Mouse (Mus musculus) layer of hippocampus, postnatal 14 days (tissue): ENCODE measurements around the gene Slc1a7. TPM values are rescaled to one million over a fixed set of nuclear protein-coding genes. Genes with fewer than 3 reads are reported as not detected.

Experiments
- DNase-seq, 2 experiments: peaks; one replicate each; pipeline ENCODE4 v3.0.0; 2021 to 2022; ENCODE audit warnings: low spot score in 2 of 2, mixed read lengths in 1 of 2
- total RNA-seq, 2 experiments: library from RNA; stranded (reverse); gene quantifications; 2 replicates each; pipeline ENCODE4 v1.2.3; 2021

The Slc1a7 gene
- total RNA-seq, 2 experiments from 2014 or later: 0.12 TPM; not detected in 1

DNA sequence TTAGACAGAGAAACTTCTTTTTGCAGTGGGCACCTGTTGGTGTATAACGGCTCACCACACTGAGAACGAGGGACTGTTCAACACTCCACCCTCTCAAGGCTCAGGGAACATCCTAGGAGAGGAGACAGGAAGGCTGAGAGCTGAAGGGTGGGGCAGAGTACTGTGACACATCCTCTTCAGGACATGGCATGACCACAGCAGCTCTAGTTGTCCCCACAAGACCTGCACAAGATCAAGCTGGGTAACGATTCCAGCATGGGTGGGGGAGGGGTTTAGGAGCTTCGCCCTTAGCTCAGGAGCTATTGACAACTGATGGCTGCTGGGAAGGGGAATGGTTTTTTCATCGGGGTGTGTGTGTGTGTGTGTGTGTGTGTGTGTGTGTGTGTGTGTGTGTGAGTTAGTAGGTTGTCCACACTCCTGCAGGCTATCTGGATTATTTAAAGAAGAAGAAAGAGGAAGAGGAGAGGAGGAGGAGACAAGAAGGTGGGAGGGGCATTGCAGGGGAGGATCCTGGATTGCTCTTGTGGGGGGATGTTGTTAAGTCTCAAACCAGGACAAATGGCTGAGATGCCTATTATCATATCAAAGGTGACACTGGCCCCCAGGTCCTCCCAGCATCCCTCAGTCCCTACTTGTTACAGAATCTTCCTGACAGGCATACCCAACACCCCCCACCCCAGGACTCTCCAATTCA is 1.6 kb upstream of the Slc1a7 start:
- DNase-seq: no peak

DNA sequence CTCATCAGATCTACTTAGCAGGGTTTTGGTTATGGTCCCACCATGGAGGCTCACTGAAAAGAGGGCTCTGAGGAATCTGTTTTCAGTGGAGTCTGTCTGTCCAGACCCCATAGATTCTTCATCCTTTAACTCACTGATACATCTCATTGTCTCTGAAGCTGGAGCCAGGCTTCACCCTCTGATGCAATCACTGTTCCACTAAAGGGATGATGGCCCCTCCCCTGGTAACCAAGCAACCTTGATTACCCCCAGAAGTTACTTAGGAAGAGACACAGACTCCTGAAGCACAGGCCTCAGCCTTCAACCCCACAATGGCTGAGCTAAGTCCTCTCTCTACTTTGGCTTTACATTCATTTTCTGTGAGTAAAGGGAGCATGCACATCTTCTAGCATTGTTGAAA is 1.6 kb downstream of the Slc1a7 start:
- DNase-seq: no peak

DNA sequence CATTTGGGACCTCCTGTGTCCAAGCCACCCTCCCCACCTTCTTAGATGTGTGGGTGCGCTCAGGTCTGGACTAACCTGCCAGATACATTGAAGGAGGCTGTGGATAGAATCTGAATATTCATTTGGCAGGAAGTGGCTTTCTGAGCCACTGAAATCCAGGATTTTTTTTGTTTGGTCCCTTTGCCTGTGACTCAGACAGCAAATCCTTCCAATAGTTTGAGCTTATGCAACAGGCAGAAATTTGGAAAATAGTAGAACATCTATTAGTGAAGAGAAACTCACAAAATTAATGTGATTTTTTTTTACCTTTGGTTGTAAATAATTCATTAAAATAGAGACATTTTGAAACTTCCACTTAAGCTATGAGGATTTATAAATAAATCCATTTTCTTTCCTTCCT is 3.0 kb downstream of the Slc1a7 start:
- DNase-seq: no peak

DNA sequence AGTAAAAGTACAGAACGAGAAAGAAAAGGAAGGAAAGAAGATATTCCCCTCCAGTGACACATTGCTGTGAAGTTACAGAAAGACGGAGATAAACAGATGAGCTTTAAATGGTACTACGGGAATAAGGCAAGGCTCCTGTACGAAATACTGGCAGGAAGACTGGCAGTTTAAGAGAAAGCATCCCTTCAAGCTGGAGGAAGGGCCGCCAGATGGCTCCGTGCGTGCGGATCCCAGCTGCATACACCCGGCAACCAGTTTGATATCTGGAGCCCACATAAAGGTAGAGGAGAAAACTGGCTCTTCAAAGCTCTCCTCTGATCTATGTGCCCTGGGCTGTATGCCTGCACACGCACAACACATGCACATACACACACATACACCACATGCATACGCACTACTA is 6.4 kb downstream of the Slc1a7 start:
- no peak for DNase-seq

DNA sequence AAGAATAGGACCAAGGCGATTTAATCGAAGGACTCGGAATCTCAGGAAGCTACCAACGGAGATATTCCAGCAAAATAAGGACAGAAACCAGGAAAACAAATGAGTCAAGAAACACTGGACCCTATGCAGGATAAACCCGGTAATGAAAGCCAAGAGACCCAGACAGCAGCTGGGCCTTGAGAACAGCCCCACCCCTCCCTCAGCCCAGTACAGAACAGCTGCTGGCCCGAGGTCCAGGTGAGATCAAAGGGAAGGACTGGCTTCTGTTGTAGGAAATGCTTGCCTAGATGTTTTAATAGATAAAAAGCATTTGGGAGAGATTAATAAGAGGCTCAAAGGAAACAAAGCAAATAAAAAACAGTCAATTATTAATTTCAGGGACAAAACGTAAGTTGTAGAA is 6.9 kb downstream of the Slc1a7 start:
- DNase-seq: no peak

DNA sequence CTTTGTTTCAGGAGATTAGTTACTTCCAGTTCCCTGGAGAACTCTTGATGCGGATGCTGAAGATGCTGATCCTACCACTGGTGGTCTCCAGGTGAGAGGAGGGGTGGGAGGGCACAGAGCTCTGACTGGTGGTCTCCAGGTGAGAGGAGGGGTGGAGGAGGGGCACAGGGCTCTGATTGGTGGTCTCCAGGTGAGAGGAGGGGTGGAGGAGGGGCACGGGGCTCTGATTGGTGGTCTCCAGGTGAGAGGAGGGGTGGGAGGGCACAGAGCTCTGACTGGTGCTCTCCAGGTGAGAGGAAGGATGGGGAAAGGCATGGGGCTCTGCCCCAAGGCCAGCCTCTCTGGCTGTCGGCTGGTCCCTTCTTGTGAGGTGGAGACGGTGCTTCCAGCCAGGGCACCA is 9.5 kb downstream of the Slc1a7 start:
- DNase-seq: no peak

DNA sequence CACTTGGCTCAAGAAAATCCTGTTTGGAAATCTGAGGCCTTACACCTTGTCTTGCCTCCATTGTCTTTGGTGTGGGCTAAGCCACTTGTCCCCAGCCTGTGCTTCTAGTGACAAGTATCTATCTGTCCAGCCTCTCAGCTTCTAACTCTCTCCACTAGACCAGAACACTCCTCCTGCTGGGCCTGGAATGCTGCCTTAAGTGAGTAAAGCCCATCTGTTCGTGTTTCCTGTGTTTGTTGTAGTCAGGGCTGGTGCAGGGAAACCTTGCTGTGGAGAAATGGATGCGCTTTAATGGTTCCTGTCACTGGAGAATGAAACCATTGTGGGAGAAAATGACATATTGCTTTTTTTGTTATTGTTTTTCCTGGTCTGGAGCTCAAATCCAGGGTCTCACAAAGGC is 11.4 kb downstream of the Slc1a7 start:
- peak in 1 of 2 experiments; percentile 40 for DNase-seq

DNA sequence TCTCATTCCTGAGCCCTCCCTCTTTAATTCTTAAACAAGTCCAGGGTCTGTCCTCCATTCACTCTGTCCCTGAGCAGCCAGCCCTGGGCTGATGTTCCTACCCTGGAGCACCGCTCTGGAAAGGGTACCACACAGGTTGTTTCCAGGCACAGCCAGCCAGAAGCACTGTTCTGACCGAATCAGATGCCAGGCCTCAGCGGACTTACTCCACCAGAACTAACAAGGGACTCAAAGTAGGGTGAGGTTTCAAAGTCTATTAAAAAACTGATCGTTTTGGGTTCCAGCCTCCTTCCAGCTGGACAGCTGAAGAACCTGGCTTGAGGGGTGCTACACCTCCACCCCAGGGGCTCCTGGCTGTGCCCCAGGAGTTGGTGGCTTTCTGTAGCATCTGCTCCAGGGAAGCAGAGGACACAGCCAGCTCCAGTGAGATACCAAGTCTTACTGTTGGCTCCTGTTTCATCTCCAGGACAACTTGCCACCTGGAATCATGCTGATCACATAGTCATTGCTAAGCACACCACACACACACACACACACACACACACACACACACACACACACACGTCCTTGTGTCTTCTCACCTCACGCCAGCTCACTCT is 12.0 kb downstream of the Slc1a7 start:
- DNase-seq: no peak

DNA sequence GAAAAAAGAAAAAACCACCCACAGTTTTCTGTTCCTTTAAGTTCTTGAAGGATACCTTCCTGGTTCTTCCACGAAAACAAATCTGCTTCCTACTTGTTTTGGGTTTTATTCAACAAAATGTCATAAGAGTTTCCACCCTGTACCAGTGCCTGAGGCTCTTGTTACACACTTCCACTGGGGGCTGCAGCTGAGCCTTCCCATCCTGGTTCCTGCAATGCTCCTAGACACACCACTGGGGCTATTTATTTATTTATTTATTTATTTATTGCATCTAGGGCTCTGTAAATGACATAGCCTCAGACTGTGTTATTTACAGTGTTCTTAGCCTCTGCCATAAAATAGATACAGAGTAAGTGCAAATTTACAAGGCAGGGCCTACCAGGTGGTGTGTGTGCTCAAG is 15.6 kb downstream of the Slc1a7 start:
- DNase-seq: no peak

DNA sequence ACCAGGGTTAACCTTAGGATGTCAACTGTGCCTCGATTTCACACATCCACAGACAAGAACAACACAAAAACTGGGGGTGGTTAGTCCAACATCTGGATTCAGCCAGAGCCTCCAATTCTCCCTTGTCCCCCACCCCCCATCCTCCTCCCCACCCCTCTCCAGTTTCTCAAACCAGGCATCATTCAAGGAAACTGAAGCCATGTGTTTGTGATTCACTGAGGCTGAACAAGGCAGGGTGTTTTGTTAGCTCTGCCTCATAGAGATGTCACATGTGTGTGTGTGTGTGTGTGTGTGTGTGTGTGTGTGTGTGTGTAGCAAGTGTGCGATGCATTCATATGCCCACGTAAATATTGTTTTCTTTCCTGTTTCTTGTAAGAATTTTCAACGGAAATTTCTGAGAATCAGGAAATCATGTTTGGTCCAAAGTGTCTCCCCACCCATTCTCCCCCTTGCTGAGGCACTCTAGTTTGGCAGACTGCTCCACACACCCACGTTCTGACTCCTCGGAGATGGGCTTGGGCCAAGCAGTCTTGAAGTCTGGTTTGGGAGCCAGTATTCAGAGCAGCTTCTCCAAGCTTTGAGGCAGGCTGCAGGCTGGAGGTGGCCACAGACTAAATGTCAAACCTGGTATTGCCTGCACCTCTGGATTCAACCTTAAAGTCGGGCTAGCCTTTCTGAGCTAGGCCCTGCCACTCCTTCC is 16.3 kb downstream of the Slc1a7 start:
- peak; percentile 59 to 81 for DNase-seq

DNA sequence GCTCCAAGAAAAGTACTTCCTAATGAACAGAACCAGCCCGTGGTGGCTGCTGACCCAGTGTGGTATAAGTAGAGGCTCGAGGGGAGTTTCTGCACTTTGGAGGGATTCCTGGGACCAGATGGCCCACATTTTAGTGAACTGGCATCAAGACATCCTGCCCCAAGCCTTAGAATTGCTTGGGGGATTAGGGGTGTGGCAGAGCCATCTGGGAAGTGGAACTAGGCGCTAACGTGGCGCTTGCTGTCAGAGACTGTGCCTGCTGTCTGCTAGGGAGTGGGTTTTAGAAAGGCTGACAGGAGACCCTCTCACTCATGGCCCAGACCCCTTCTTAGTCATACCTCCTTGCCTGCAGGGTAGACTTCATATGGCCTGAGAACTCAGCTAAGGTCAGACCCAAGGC is 17.7 kb downstream of the Slc1a7 start:
- DNase-seq: no peak

DNA sequence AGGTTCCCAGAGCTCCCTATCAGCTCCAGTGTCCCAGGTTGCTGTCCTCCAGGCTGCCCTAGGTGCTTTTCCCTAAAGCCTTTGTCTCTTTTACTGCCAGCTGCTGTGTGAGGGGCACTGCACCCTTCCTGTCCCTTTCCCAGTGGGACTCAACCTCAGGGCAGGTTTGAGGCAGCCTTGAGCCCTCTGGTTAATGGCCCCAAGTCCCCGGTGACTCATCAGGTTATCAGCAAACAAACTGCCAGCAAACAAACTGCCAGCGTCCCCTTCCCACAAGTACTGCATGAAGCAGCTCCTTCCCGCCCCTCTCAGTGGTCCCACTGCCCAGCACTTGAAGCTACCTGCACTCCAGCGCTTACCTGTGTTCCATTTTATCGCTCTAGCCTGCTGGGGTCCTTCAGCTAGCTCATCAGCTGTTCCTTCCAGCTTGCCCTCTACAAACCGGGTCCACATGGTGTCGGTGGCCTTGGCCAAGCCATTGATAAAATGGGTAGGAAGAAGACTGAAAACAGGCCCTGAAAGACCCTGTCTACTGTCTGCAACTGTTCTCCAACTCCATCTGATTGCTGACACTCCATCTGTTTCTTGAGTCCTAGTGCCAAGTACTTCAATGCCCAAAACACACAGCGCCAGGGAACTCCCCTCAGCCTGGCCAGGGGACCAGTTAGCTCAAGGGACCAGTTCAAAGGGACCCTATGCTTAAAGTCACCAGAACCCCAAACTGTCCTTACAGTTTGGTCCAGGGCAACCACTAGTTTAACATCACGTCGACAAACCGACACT is 18.4 kb downstream of the Slc1a7 start:
- peak in 1 of 2 experiments; percentile 15 for DNase-seq

DNA sequence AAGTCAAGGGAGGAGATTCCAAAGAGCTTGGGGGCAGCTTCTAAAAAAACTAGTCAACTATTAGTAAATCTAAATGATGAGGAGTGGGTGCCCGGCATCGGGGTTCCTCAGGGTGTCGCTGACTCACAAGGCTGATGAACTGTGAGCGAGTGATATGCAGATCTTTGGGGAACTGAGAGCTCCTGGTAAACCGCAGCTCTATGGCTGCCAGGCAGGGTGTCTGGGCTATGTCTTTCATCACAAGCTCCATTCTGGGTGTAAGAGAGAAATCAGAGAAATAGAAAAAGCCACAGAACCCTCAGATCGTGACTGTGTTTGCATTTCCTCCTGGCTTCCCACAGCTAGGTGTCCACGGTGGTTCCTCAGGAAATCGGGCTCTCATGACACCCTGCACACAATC is 20.8 kb downstream of the Slc1a7 start:
- DNase-seq: no peak

DNA sequence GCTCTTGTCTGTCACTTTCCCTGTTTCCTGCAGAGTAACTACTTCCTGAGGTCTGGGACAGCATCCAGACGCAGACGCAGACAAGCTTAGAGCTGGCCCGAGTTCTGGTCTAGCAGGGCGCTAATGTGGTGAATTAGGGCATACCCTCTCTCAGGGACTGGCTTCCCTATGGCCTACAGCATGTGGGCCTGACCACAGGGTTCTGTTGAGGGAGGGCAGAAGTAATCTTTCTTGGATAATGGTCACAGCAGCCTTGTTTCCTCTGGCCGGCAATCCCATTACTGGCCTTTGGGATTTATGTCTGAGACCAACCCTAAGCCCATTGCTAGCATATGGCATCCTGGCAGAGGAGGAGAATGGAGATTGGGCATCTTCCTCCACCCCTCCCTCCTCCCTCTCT is 22.7 kb downstream of the Slc1a7 start:
- no peak for DNase-seq

DNA sequence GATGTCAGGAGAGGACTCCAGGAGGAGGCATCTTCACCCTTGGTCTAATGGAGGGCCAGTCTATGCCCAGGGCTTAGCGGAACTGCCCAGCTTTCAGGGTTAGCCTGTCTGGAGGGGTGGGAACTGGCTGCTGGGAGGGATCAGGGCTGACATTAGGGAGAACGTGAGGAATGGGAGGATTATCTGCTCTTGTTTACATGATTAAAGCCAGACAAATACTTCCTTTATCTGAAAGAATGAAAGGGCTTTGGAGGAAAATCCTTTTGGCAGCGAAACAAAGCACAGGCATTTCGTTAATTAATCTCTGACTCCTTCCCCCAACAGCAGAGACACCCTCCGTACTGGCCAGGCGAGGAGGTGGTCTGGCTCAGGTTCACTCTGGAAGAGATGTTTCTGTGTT is 23.7 kb downstream of the Slc1a7 start:
- DNase-seq: no peak

DNA sequence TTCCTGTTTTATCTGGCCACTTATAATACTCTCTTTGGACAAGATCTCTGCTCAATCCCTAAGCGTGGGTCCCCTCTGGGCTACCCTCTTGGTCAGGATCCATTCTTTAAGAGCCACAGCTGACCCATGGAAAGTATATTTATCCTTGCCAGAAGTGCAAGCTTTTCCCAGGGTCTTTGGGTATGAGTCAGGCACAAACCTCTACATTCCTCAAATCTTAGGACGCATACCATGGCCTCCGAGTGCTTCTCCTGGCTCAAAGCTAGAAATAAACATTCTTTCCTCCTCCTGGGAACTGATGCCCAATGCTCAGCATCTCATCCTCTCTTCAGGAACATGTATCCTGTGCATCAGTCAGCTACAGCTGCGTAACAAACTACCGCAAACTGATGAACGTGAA is 26.9 kb downstream of the Slc1a7 start:
- DNase-seq: no peak

DNA sequence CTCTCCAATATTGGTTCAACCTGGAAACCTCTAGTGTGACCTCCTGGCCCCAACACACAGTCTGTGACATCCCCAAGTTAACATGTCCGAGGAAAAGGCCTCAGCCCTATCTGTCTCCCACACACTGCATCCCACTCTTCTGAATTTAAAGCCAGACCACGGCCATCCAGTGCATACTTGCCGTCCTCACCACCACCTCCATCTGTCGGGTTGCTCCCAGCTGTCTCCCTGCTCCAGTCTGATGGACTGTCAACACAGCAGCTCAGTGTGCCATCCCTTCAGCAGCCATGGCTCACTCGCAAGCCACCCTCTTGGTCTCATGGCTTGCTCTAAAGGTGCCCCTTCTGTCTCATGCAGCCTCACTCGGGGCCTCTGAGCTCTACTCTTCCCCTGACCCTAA is 27.6 kb downstream of the Slc1a7 start:
- DNase-seq: no peak

DNA sequence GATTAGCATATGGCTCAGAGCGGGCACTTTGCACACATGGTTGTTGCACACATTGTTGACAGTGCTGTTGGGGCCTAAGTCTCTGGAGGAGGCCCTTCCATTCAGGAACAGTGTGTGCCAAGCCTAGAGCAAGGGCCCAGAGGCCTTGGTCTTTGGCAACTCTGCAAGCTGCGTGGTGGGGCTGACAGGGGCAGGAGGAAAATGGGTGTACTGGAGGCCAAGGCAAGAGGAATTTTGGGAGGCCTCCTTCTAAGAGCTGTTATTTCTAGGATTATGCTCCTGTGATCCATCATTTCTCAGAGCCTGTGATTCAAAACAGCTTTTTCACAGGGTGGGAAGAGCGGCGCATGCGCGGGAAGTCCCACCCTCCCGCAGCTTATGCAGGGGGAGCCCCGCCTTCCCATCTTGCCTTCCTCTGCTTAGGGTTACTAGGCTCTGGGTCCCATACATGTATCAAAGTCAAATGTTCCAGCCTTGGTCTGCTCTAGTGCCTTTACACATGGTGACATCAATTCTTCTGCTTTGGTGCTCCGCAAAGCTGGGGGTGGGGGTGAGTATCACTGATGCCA is 28.4 kb downstream of the Slc1a7 start:
- no peak for DNase-seq

DNA sequence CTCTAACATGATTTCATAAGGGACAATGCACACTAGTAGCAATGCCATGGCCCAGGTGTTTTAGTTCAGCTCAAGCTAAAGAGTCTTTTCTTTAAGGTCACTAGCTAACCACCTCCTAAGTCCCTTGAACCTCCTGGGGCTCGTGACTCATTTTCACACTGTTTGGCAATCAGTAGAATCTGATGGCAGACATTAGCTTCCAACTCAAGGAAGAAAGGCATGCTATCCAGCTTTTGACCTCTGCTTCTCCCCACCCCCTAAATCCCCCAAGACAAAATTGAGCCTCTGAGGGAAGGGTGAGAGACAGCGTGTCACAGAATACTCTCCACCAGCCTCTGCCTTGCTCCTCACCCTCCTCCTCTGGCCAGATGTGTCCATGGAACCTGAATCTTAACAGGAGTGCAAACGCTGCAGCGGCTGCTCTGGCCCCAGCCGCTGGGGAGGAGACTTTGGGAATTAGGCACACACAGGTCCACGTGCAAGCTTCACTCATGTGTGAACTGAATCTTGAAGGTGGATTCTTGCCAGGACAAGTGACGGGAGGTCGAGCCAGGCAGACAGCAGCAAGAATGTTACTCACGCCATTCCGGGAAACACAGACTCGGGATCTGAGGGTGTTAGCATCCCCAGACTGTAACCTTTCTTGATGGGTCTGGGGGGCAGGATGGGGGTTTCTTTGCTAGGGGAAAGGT is 30.7 kb downstream of the Slc1a7 start:
- no peak for DNase-seq

DNA sequence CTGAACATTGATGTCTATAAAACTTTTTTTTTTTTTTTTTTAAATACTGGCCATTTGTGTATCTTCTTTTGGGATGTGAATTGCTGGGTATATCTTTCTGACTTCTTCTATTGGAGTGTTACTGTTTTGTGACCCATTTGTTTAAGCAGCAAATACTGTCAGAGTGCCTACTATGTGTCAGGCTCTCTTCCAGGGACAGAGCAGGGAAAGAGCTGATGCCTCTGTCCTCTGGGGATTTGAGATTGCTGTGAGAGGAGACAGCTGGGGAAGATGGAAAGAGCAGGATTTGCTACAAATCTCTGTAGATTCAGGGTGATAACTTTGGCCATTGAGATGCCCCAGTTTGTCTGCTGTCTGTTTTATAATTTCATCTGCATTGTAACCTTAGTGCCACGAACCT is 31.2 kb downstream of the Slc1a7 start:
- DNase-seq: no peak

DNA sequence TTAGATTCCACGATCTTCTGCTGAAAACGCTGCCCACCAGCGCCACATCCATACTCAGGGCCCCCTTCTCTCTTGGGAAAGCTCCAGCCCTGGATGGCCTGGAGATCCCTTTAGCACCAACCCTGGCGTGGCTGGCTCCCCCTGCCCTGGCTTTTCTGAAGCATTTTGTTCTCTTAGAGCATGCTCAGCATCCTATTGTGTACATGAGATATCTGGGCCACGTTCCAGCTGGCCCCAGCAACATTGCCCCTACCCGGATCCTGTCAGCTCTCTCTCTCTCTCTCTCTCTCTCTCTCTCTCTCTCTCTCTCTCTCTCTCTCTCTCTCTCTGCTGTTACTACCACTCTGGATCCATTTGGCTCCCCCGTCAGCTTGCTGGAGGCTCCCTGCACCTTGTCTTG is 37.2 kb downstream of the Slc1a7 start:
- DNase-seq: no peak
